Mouse (Mus musculus): ENCODE data around the gene Aebp2. TPM values are rescaled to one million over a fixed set of nuclear protein-coding genes. Genes with fewer than 3 reads are reported as not detected.
"Not testable (repeated sequence)": the region's sequence is repeated elsewhere in the genome, so short reads cannot be mapped to it uniquely, and the experiment has no call there.

The Aebp2 gene
- polyA plus RNA-seq, 1 experiment: 47.9 TPM

GRCm38 (mm10) chr6:140586714-140587259, 35.7 kb upstream of the Aebp2 start:
- DNase-seq: no peak

GRCm38 (mm10) chr6:140591331-140591730, 31.1 kb upstream of the Aebp2 start:
- TF ChIP-seq CTCF (IDR thresholded peaks at IDR 0.05; ENCODE audit: borderline replicate concordance, insufficient read depth, low read depth, low read length) (no peak), POLR2A (IDR thresholded peaks at IDR 0.05; ENCODE audit: borderline replicate concordance, insufficient read depth, low read length) (no peak)
- H3K4me3 ChIP-seq (replicated peaks; ENCODE audit: insufficient read depth, low read depth, low read length): no peak overlapping the region
- peaks cover 6% of the 10 kb centered on the region for H3K4me1 ChIP-seq (ENCODE audit: control insufficient read depth, insufficient read depth, low read length)
- no peaks in the 10 kb centered on the region for H3K27me3 ChIP-seq (ENCODE audit: control insufficient read depth, insufficient read depth, low read length)
- 57% methylated on average over 5 of the region's 5 CpGs for WGBS
- no peak for DNase-seq
- H3K27ac ChIP-seq (ENCODE audit: insufficient read depth, low read length): no peak overlapping the region

More at GRCm38 (mm10) chr6:140586714-140587259, 35.7 kb upstream of the Aebp2 start:
- Histone ChIP-seq H3K27ac (ENCODE audit: insufficient read depth, low read length) (no peak overlapping the region), H3K27me3 (ENCODE audit: control insufficient read depth, insufficient read depth, low read length) (no peaks in the 10 kb centered on the region), H3K4me3 (replicated peaks; ENCODE audit: insufficient read depth, low read depth, low read length) (no peak overlapping the region), H3K4me1 (ENCODE audit: control insufficient read depth, insufficient read depth, low read length) (no peaks in the 10 kb centered on the region)
- TF ChIP-seq CTCF (IDR thresholded peaks at IDR 0.05; ENCODE audit: borderline replicate concordance, insufficient read depth, low read depth, low read length) (no peak), POLR2A (IDR thresholded peaks at IDR 0.05; ENCODE audit: borderline replicate concordance, insufficient read depth, low read length) (no peak)
- 84% methylated on average over 8 of the region's 8 CpGs for WGBS

GRCm38 (mm10) chr6:140592713-140593112, 29.8 kb upstream of the Aebp2 start:
- H3K4me1 ChIP-seq (ENCODE audit: control insufficient read depth, insufficient read depth, low read length): peaks cover 6% of the 10 kb centered on the region
- no peak overlapping the region for H3K27ac ChIP-seq (ENCODE audit: insufficient read depth, low read length)
- no peak for DNase-seq
- TF ChIP-seq CTCF (IDR thresholded peaks at IDR 0.05; ENCODE audit: borderline replicate concordance, insufficient read depth, low read depth, low read length) (no peak), POLR2A (IDR thresholded peaks at IDR 0.05; ENCODE audit: borderline replicate concordance, insufficient read depth, low read length) (no peak)
- no peak overlapping the region for H3K4me3 ChIP-seq (replicated peaks; ENCODE audit: insufficient read depth, low read depth, low read length)
- no peaks in the 10 kb centered on the region for H3K27me3 ChIP-seq (ENCODE audit: control insufficient read depth, insufficient read depth, low read length)
- WGBS: 82% methylated on average over 8 of the region's 8 CpGs

GRCm38 (mm10) chr6:140593420-140594170, 28.9 kb upstream of the Aebp2 start:
- DNase-seq: peak; percentile 63 to 74
- TF ChIP-seq CTCF (IDR thresholded peaks at IDR 0.05; ENCODE audit: borderline replicate concordance, insufficient read depth, low read depth, low read length) (no peak), POLR2A (IDR thresholded peaks at IDR 0.05; ENCODE audit: borderline replicate concordance, insufficient read depth, low read length) (no peak)
- no peaks in the 10 kb centered on the region for H3K27me3 ChIP-seq (ENCODE audit: control insufficient read depth, insufficient read depth, low read length)
- no peak overlapping the region for H3K4me3 ChIP-seq (replicated peaks; ENCODE audit: insufficient read depth, low read depth, low read length)
- H3K27ac ChIP-seq (ENCODE audit: insufficient read depth, low read length): peak overlapping the region; percentile 45; the same call in 1 of the 2 replicates
- WGBS: 39% methylated on average over 17 of the region's 17 CpGs
- peaks cover 6% of the 10 kb centered on the region for H3K4me1 ChIP-seq (ENCODE audit: control insufficient read depth, insufficient read depth, low read length)

- WGBS: 90% methylated on average over 6 of the region's 6 CpGs
These were observed 26.9 kb upstream of the Aebp2 start for GRCm38 (mm10) chr6:140595551-140595950.

GRCm38 (mm10) chr6:140597381-140598329, 24.8 kb upstream of the Aebp2 start:
- no peak overlapping the region for H3K27ac ChIP-seq (ENCODE audit: insufficient read depth, low read length)
- peaks cover 6% of the 10 kb centered on the region for H3K4me1 ChIP-seq (ENCODE audit: control insufficient read depth, insufficient read depth, low read length)
- H3K4me3 ChIP-seq (replicated peaks; ENCODE audit: insufficient read depth, low read depth, low read length): no peak overlapping the region
- 58% methylated on average over 15 of the region's 15 CpGs for WGBS
- no peaks in the 10 kb centered on the region for H3K27me3 ChIP-seq (ENCODE audit: control insufficient read depth, insufficient read depth, low read length)
- no peak for DNase-seq
- no peak for TF ChIP-seq POLR2A (IDR thresholded peaks at IDR 0.05; ENCODE audit: borderline replicate concordance, insufficient read depth, low read length)
- no peak for TF ChIP-seq CTCF (IDR thresholded peaks at IDR 0.05; ENCODE audit: borderline replicate concordance, insufficient read depth, low read depth, low read length)

More at GRCm38 (mm10) chr6:140595551-140595950, 26.9 kb upstream of the Aebp2 start:
- not testable (repeated sequence) for H3K27me3 ChIP-seq (ENCODE audit: control insufficient read depth, insufficient read depth, low read length); H3K27ac ChIP-seq (ENCODE audit: insufficient read depth, low read length); H3K4me3 ChIP-seq (replicated peaks; ENCODE audit: insufficient read depth, low read depth, low read length); H3K4me1 ChIP-seq (ENCODE audit: control insufficient read depth, insufficient read depth, low read length); DNase-seq

GRCm38 (mm10) chr6:140598516-140598915, 23.9 kb upstream of the Aebp2 start:
- no peak for DNase-seq
- Histone ChIP-seq H3K4me1 (ENCODE audit: control insufficient read depth, insufficient read depth, low read length) (peaks cover 4% of the 10 kb centered on the region), H3K27ac (ENCODE audit: insufficient read depth, low read length) (no peak overlapping the region), H3K27me3 (ENCODE audit: control insufficient read depth, insufficient read depth, low read length) (no peaks in the 10 kb centered on the region), H3K4me3 (replicated peaks; ENCODE audit: insufficient read depth, low read depth, low read length) (no peak overlapping the region)
- TF ChIP-seq CTCF (IDR thresholded peaks at IDR 0.05; ENCODE audit: borderline replicate concordance, insufficient read depth, low read depth, low read length): no peak
- TF ChIP-seq POLR2A (IDR thresholded peaks at IDR 0.05; ENCODE audit: borderline replicate concordance, insufficient read depth, low read length): no peak
- WGBS: 87% methylated on average over 9 of the region's 9 CpGs
